Mouse (Mus musculus) liver, adult 2 months (tissue): ENCODE results near the gene Sf3b2.

Experiments used
- CTCF ChIP-seq: fragments of 200-500 bp; IDR thresholded peaks from 2 replicates; pipeline ENCODE4 v1.5.1; 2011; ENCODE audit warnings: low read depth, low read length, control low read depth
- POLR2A ChIP-seq: fragments of 200-500 bp; IDR thresholded peaks from 2 replicates; pipeline ENCODE4 v1.6.1; 2011; ENCODE audit warnings: low read length, control low read depth; ENCODE audit not compliant: insufficient read depth; ENCODE audit errors: extremely low read depth

DNA sequence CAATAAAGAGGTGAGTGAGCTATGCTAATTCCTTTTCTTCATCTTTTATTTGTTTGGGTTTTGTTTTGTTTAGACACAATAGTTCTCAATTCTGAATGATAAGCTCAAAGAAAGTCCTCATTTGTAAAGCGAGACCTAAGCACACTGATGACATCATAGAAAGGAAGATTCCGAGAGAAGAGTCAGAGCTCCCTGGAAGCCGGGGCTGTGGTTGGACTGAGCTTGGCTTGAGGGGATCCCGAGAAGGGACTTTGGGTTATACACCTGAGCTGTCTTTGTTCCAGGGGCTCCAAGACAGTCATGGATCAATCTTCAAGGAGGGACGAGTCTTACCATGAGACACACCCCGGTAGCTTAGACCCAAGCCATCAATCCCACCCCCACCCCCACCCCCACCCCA, 40.2 kb upstream of the Sf3b2 start, which contains the start of gene Catsper1:
- TF ChIP-seq CTCF, result no peak
- TF ChIP-seq POLR2A, result no peak
